Mouse (Mus musculus) cerebellum, postnatal 36 days (tissue): ENCODE results near the gene Hccs.
"Not testable (repeated sequence)": the region's sequence is repeated elsewhere in the genome, so short reads cannot be mapped to it uniquely, and the experiment has no call there.

Source experiments
- DNase-seq, 2 experiments: peaks; one replicate each; pipeline ENCODE4 v3.0.0; 2021 to 2022; ENCODE audit warnings: mixed read lengths in 2 of 2

The Hccs gene

DNA sequence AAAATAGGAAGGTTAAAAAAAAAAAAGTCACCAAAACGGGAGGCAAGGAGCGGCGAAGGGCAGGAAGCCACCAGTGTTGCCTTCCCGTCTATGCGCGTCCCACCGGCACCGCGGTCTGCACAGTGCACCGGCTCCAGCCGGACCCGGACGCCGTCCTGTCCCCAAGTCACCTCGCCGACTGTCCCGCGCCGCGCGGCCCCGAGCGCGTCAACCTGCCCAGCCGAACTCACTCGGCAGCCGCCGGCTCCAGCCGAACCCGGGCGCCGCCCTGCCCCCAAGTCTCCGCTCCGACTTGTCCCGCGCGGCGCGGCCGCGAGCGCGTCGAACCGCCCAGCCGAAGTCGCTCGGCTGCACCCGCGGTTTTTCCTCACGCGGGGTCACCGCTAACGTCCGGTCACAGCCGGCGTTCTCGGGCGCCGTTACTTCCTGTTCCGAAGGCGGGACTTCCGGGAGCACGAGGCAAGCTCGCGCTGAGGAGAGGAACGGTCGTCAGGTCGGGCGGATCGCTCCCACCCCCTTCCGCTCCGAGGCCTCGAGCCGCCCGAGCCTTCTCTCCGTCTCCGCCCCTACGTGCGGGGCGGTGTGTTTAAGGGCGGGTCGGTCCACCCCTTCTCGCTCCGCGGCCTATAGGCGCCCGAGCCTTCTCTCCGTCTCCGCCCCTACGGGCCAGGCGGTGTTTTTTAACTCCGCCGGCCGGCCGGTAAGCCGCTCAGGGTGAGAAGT, at the start of gene Hccs:
Gene Hccs, minus strand, starts transcription at position 428 of the 723 bp plus-strand sequence.
- DNase-seq: peak; percentile 82 to 86

DNA sequence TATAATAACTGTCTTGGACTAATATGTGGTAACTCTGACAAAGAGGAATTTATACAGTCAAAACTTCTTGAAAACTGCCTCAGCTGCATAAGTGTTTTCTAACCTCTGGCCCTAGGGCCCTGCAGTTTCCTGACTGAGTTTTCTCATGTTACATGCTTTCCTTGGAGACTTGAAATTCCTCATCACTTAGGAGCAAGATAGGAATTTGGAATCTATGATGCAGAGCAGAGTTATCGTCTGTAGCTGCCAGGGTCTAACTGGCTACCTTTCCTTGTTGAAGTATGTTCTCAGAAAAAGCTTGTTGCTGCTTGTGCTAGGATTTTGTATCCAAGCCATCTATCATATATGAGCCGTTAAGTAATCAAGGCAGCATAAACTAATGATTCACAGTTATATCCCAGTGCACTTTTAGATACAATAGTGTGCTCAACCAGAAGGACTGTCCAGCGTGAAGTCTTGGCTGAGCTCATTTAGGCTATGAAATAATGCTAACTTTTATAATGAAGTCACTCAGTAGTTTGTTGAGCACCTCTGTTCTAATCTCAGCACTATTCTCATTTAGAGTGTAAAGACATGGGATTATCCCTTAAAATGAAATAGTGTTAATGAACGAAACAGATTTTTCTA, 37.1 kb upstream of the Hccs start:
- DNase-seq: no peak

DNA sequence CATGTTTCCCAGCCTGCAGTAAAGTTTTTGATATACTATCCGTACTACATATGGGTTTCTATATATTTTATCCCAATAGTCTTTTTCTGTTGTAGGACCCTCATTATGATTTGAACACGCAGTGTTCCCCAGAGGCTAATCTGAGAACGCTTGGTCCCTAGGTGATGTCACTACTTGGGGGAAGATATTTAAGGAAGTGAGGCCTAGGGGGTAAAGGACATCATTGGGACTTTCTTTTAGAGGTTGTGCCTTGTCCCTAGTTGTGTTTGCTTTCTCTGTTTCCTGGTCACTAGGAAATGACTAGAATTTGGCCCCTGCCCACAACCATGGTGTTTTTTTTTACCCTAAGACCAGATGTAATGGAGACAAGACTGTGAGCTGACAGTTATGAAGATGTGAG, 18.0 kb upstream of the Hccs start:
- no peak for DNase-seq

DNA sequence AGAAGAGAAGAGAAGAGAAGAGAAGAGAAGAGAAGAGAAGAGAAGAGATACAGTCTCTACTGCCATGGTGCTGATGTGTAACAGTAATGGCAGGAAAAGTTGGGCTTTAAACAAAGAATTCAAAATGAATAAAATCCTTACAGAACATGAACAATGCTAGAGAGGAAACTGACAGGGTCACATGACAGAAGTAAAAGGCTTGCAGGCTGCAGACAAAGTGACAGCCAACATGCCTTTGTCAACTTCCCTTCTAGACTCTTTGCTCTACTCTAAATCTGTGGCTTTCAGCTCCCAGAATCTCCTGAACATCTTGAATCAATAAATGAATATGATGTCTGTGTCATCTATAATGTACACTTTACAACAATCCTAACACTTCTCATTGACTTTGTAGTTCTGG, 17.4 kb upstream of the Hccs start:
- DNase-seq: no peak

DNA sequence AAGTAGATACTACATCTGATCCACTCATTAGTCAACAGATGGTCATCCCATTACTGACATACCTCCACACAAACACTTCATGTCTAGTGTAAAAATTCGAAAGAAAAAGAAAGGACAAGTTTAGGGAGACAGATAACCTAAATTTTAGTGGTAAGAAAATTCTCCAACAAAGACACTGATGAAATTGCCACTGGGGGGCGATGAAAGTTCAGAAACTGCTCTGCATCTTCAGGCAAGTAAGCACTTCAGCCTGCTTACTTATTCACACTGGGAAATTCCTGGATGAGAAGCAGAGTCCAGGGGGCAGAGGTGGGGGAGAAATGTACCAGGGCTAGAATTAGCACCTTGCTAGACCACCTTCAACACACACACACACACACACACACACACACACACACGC, 12.1 kb upstream of the Hccs start:
- peak in 1 of 2 experiments; percentile 10 for DNase-seq

DNA sequence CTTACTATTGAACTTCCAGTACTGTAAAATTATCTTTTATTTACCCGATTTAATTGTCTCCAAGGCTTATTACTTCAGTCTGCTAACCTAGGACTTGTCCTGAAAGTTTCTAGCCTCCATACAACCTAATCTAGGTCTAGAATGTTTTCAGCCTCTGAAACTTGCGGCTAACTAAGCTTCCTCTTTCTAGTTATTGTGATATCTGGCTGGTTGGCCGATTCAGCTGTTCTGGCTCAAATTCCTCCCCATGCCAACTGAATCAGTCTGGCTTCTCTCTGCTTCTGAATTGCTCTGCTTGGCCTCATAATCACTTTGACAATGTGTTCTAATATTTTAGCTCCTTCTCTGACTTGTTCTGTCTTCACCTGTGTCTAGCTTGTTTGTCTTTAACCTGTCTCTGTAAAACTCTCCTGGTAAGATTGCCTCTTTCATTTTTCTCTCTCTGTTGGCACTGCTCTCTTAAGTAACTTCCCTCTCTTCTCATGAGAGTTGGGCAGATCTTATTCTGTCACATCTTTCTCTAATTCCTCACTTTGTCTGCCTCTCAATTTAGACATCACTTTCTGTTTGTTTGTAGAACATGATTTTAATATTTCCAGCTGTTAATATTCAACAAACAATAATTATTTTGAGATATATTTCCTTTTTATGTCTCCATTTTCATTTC, 5.9 kb upstream of the Hccs start:
- DNase-seq: no peak

DNA sequence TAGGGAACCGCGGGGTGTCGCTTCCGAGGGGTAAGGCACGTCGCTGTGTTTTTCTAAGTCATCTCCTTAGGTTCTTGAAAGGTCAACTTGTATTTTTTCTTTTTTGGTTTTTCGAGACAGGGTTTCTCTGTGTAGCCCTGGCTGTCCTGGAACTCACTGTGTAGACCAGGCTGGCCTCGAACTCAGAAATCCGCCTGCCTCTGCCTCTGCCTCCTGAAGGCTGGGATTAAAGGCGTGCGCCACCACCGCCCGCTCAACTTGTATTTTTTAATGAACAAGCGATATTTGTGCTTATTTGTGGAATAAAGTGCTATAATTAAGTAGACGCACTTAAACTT, 465 bp upstream of the Hccs start:
- not testable (repeated sequence) for DNase-seq

DNA sequence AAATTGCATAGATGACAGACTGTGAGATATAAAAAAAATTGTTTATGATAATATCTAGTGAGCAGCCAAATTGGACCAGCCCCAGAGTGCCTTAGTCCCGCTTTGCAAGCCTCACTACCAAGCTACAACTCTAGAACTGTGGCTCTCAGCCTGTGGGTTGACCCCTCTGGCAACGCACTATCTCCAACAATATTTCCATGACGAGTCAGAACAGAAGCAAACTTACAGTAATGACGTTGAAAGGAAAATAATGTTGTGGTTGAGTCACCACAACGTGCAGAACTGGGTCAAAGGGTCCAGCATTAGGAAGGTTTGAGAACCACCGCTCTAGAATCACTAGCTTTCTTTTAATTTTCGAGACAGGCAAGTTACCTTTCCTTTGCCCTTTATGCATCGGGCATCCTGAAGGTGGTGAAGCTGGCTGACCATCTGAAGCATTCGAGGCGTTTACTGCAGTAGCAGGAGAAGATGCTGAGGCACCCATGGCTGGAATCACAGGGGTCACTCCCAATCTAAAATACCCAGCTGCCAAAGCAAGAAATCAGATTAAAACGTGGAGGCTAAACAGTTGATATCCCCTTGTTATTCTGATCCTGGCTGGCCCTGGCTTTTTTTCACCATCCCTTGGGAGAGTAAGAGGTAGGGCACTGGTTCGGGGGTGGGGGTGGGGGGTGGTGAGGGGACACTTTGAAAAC, 959 bp downstream of the Hccs start:
- DNase-seq: peak in 1 of 2 experiments; percentile 4

DNA sequence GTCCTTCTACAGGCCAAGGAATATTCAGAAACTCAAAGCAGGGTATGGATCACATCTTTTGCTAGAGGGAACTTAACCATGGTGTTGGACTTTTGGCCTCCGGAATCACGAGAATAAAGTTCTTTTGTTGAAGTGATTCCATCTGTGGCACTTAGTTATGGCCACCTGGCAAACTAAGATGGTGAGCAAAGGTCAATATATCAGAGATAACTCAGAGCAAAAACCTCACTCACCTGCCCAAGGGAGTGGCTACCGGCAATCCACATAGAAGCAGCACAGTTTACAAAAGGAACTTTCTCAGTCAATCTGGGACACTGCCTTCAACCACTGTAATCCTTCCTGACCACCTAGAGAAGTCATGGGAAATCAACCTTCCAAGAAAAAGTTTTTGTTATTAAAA, 11.6 kb downstream of the Hccs start:
- DNase-seq: no peak

DNA sequence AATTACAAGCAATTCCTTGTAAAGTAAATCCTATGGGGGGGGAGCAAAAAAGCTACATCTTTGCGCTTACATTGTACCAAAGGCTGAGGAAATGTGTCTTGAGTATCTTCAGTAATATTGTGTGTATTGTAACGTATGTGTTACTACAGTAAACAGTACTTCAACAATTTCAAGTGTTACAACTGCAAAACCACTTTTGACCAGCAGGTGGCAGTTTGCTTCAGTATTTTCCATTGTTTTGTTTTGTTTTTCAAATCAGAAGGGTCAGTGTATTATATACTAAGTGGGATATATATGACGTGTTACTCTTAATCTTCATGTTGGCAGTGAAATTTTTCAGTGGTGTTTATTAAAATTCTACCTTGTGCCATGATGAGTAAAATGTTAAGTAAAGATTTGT, 16.2 kb downstream of the Hccs start:
- peak; percentile 14 to 59 for DNase-seq

DNA sequence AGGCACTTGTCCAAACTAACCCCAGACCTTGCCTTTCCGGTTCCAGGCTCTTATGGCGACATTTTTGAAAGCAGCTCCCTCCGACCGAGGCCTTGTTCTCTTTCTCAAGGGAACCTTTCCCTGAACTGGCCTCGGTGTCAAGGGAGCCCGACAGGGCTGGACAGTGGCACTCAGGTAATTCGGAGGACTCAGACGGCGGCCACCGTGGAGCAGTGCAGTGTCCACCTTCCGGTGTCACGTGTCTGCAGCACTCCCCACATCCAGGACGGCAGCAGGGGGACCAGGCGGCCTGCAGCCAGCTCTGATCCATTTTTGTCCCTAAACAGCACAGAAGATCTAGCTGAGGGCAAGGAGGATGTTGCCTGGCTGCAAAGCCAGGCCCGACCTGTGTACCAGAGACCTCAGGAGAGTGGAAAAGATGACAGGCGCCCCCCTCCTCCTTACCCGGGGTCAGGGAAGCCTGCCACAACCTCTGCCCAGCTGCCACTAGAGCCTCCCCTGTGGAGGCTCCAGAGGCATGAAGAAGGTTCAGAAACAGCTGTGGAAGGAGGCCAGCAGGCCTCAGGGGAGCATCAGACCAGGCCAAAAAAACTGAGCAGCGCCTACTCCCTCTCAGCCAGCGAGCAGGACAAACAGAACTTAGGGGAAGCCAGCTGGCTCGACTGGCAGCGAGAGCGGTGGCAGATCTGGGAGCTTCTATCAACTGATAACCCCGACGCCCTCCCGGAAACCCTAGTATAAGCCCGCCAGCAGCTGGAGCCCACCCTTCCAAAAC, 17.7 kb downstream of the Hccs start:
- no peak for DNase-seq

DNA sequence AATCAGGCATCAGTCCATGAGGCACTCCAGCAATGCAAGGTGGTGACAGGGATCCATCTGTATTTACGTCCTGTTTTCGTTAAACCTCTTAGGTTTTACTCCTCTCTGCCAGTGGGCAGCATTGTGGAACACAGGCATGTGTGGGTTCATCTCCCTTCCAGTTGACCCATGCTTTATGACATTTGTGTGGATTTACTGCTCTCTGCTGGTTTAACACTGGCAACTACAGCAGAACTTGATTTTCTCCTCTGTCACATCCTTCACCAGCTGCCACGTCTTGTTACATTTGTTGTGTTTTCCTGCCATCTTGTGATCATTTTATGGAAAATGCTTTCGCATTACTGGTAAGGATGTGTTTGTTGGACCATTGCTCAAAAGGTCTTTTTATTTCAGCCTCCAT, 20.6 kb downstream of the Hccs start:
- DNase-seq: no peak

DNA sequence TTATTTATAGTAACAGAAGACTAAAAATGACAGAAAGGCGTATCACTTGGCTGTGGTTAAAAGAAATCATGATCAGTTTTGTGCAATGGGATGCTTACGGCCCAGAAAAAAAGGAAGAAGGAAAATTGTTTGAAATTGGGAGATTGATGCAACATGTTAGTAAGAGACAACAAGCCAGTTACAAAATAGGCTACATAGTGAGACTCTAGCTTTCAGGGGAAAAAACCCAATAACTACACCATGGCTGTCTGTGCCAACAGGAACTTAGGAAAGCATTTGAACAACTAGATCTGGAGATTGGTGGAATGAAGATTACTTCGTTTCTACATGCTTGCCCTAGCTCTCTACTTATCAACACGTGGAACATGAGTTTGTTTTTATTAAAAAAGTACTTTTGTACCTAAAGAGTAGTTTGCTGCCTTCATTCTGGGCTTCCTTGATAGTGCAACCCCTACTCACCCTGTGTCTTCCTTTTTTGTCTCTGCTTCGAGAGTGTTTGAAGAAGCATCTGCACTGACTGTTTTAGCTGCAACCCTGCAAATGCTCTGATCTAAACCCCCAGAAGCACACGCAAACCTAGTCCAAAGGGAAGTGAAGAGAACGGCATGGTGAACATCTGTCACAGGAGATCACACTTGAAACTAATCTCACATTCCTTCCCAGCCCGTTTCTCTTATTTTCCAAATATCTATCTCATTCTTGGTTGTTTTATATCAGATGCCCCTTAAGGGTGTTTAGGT, 56.6 kb downstream of the Hccs start:
- DNase-seq: no peak

DNA sequence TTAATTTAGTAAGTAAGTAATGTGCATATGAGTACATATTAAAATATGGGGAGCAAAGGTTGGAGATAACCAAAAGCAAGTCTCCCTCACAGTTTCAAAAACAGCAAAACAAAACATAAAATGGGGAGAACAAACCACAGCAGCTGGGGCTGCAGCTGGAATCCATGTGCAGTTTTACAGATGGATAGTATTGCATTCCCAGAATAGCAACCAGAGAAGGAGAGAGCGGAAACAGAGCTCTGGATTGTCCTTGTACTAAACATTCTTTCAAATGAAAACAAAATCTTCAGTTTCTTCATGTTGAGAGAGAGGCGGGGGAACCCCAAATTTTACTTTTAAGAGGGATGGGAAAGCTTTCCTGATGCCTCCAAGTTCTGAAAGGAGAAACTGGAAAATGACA, 58.0 kb downstream of the Hccs start:
- no peak for DNase-seq

DNA sequence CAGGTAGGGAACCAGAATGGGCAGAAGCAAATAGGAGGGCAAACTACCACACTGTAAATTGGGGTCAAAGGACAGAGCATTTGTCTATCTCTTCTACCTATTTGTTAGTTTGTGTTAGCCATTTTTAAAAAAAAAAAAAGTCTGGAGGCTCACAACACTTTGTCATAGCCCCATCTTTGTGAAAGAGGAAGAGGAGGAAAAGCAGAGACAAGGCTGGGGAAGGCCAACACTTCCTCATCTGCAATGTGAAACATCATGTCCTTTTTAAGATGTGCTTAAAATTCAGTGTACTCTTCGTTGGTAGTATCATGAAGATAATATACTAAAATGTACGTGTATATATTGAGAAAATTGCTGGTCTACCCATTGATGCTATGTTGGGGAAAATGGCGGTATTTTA, 59.1 kb downstream of the Hccs start:
- no peak for DNase-seq

DNA sequence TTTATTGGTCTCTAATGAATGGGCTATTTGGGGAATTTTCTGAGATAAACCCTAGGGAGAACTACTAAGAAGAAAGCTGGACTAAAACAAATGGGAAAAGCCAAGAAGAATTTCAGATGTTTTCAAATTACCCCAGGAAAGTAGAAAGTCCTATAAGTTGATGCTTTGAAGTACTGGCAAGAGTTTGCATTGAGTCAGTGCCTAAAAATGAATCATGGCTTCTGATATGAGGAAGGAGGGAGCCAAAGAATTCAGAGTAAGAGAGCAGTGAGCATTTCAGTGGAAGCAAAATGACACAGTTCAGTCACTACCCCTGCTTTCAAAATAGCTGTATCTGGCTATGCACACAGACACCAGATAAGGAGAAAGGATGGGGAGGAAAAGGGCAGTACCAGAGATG, 63.4 kb downstream of the Hccs start:
- DNase-seq: no peak

DNA sequence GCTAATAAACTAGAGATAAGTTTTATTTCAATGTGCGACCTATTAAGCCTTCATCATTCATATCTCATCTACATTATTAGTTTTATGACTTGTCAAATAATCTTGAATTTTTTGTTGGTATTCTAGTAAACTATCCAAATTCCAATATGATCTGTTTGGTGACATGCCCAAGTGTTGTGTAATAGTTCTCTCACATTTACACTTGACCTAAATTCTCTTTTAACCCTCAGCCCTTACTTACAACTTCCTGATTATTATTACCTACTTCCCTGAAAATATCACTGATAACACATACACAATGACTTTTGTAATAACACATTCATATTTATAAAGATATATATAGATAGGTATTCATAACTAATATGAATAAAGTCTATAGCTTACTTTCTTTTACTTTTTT, 64.3 kb downstream of the Hccs start:
- no peak for DNase-seq

DNA sequence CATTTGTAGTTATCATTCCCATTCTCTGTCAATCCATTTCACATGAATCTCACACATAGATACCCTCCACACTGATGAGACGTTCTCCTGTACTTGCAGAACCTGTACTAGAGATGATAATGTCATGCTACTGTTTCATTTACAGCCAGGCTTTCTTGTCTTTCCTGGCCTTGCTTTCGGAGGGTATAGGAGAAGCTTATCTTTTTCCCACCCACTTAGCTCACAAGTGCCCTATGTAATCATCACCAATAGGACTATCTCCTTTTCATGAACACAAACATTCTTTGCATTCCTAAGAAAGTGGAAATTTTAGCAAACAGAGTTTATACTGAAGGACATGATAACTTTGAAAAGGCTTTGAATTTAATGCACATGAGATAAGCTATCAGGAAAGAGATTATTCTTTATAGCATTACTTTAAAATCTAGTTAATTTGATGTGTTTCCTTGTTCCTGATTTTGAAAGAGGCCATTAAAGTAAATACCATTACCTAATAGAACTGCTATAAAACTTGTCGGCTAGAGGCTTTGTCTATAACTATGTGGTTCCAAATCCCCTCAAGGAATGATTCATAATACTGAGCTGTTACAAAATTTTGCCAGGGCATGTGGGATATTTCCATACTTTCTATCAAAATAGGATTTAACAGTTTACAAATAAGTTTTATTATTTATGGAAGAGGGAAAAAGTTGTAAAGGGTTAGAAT, 97.7 kb downstream of the Hccs start:
- DNase-seq: no peak

DNA sequence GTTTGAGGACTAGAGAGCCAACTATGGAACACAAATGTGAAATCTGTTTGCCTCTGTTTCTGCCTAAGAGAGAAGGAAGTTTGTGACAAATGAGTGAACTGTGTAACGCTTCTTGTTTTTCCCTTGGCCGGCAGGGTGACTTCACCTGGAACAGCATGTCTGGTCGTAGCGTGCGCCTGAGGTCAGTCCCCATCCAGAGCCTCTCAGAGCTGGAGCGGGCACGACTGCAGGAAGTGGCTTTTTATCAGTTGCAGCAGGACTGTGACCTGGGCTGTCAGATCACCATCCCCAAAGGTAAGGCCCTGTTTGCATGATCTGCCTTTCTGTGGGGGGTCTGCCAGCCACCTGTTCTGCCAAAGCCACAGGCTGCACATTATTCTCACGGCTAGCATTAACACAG, 100.1 kb downstream of the Hccs start:
- no peak for DNase-seq

DNA sequence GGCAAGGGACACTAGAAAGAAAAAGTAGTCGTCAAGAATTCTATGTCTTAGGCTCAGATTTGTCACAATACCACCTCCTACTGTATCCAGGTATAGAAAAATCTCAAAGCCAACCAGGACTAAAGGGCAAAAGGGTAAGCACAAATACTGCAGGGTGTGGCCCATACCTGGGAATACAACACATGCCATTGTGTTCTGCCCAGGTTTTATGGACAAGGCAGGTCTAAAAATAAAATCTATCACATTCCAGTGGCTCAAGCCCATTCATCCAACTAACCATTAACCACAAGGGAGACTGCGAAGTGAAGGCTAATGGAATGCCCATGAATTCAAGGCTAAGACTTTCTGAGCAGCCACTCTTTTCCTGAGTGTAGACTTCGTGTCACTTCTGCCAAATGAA, 110.2 kb downstream of the Hccs start:
- DNase-seq: no peak
